Mouse (Mus musculus) megakaryocyte, embryonic 14.5 days (primary cell): ENCODE measurements around the gene AL732309.1. TPM values are rescaled to one million over a fixed set of nuclear protein-coding genes. Genes with fewer than 3 reads are reported as not detected.
A peak's percentile ranks its signal among the peaks of the same experiment; 100 is the strongest.

Source experiments
- H3K27me3 ChIP-seq: replicated peaks from 2 replicates; pipeline ENCODE3; 2012; ENCODE audit warnings: inconsistent platforms
- H3K36me3 ChIP-seq: replicated peaks from 2 replicates; pipeline ENCODE3; 2012; ENCODE audit warnings: low read length, inconsistent platforms, mixed read lengths
- H3K4me1 ChIP-seq: 2 replicates; pipeline ENCODE4 v1.6.1; 2012; ENCODE audit warnings: inconsistent platforms
- H3K4me3 ChIP-seq: replicated peaks from 2 replicates; pipeline ENCODE3; 2012; ENCODE audit warnings: moderate library complexity, mild to moderate bottlenecking, inconsistent platforms
- H3K9me3 ChIP-seq: 2 replicates; pipeline ENCODE4 v1.6.1; 2012; ENCODE audit warnings: inconsistent platforms
- FLI1 ChIP-seq: IDR thresholded peaks from 2 replicates; pipeline ENCODE4 v1.6.1; 2012; ENCODE audit warnings: low read length, inconsistent platforms, mixed read lengths
- GATA1 ChIP-seq: IDR thresholded peaks from 3 replicates; pipeline ENCODE4 v1.6.1; 2012; ENCODE audit warnings: mixed read lengths, low read length, inconsistent platforms, borderline replicate concordance
- polyA plus RNA-seq: library from polyadenylated mRNA; stranded (reverse); fragments of >175 nt; gene quantifications from 2 replicates; pipeline ENCODE4 v1.2.3, GENCODE M21; 2012; ENCODE audit warnings: low replicate concordance; ENCODE audit not compliant: insufficient read depth

Gene AL732309.1
- polyA plus RNA-seq, 1 experiment = 1.1 TPM

DNA sequence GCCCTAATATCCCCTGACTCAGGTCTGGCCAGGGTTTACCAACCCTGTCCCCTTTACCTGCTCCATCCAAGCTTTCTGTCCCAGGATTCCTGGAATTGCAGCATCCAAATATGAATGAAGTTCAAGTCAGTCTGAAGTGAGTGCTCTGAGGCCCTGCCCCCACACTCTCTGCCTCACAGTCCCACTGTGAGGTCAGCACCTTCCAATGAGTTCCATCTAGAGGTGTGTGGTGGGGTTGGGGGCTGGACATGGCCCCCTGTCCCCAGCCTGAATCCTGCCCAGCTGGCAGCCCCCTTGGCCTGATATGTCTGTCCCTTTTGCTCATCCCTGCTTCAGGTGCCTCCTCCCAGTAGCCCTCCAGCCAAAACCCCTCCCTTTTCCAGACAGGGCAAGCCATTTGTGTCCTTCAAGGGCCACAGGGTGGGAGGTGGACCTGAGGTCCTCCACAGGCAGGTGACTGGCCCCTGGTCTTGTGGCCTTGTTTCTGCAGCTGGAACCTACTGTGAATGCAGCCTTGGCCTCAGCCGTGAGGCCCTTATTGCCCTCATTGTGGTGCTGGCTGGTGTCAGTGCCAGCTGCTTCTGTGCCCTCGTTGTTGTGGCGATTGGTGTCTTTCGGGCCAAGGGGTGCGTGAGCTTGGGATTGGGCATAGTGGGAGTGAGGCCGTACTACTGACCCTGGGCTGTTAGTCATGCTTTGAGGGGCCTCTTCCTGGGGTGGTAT lies 41.4 kb upstream of the AL732309.1 start, which contains the start of gene Tmem210:
Gene Tmem210, plus strand, starts transcription at position 219 of the 723 bp plus-strand sequence.
- Histone ChIP-seq H3K27me3 (peaks cover 66% of the 10 kb centered on the region), H3K36me3 (peaks cover 36% of the 10 kb centered on the region), H3K4me1 (peaks cover 46% of the 10 kb centered on the region), H3K9me3 (no peaks in the 10 kb centered on the region), H3K4me3 (no peak within 1 kb of the TSS)
- TF ChIP-seq GATA1 (no peak), FLI1 (no peak)

DNA sequence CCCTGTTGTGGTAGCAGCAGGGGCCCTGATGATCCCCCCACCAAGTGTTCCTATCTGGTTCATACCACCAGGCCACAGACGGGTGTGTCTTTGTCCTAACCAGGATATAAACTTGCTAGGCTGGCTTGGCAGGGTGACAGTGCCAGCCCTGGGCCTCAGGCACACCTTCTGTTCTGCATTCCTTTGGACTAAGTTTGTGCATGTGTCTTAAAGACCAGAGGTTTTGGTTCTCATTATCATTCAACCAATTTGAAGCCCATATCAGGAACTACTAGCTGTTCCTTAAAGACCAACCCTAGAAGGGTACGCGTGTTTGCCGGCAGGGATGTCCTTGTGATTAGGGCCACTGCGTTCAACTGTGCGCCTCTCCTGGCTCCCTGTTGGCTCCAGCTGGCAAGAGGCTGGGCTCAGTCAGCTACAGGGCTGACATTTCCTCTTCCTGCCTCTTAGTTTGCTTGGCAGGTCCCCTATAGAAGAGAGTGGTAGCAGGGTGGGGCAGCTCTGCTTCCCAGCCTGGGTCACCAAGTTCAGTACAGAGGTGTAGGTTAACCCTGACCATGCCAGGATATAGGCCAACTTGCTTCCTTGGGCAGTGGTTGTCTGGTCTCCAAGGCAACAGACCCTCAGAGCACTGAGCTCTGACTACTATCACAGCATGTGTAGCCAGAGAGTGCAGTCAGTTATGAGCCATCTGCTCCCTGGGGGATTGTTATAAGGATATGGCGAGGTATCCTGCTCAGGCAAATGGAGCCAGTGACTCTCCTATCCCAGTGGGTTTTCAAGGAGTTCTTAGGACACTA lies 40.4 kb upstream of the AL732309.1 start:
- peaks cover 47% of the 10 kb centered on the region for H3K36me3 ChIP-seq
- H3K9me3 ChIP-seq = no peaks in the 10 kb centered on the region
- H3K27me3 ChIP-seq = peaks cover 55% of the 10 kb centered on the region
- H3K4me3 ChIP-seq = no peak overlapping the region
- no peak for TF ChIP-seq GATA1
- no peak for TF ChIP-seq FLI1
- peaks cover 39% of the 10 kb centered on the region for H3K4me1 ChIP-seq

DNA sequence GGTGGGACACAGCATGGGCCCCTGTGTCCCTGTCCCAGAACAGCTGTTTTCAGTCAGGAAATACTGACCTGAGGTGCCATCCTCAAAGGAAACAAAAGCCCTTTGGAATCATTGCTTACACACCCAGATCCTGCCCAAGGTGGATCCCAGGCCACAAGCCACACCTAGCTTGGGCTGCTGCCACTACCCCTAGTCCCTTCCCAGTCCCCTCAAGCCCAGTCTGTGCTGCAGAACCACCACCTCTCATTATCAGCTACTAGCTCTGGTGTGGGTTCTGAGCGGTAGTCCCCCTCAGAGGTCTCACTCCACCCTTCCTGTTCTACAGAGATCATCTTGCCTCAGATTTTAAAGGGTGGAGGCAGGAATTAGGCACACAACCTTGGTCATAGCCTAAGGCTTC lies 39.7 kb upstream of the AL732309.1 start:
- H3K27me3 ChIP-seq = peaks cover 48% of the 10 kb centered on the region
- H3K36me3 ChIP-seq = peaks cover 52% of the 10 kb centered on the region
- H3K4me3 ChIP-seq = no peak overlapping the region
- no peak for TF ChIP-seq FLI1
- TF ChIP-seq GATA1 = no peak
- no peaks in the 10 kb centered on the region for H3K9me3 ChIP-seq
- H3K4me1 ChIP-seq = peaks cover 33% of the 10 kb centered on the region

DNA sequence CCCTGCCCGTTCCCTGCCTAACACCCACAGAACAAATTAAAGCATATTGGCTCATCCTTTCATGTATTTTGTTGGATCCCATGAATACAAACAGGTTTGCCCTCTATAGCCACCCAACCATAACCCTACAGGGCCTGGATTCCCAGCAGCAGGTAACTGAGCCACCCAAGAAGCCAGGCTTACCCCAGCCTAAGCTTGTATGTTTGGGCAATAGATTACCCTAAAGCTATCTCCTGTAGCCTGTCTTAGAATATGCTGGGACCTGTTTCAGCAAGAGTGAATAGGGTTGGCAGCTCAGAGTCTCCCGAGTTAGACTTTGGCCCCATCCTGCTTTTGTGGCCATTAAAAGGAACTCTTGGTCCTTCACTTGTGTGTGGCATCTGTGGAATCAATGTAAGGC lies 38.9 kb upstream of the AL732309.1 start:
- TF ChIP-seq GATA1 (no peak), FLI1 (no peak)
- Histone ChIP-seq H3K27me3 (peaks cover 40% of the 10 kb centered on the region), H3K4me1 (peaks cover 25% of the 10 kb centered on the region), H3K9me3 (no peaks in the 10 kb centered on the region), H3K36me3 (peaks cover 59% of the 10 kb centered on the region), H3K4me3 (no peak overlapping the region)

DNA sequence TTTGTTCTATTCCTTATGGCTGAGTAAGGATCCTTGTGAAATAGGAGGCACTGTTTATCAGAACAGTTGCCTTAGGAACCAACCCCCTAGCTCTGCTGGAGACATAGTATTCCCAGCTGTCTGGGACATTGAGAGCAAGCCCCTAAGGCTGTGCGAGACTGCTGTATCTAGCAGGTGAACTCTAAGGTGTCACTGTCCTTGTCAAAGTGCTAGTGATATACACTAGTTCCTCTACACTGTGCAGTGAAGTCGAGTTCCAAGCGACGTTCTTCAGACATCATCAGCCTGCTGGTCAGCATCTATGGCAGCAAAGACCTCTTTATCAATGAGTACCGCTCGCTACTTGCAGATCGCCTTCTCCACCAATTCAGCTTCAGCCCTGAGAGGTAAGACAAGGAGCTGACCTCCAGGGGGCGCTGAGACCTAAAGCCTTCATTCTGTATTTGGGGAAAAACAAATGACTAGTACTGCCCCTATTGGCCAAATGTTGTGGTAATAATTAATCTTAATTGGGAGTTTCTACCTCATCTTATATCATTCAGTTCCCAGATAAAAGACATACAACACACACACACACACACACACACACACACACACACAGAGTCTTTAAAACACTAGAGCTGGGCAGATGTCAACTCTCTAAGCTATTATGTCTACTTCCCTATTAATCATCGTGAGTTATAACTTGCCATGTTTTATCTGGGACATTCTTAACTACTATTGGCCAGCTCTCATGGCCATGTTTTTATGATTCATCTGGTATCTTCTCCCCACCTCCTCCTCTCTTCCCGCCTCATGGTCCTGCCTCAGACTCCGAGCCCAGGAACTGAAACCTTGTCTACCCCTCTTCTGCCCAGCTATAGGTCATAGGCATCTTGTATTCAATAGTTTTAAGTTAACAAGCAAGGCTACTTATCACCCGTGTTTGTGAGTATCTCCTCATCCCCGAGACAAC lies 32.5 kb upstream of the AL732309.1 start:
- TF ChIP-seq FLI1 (no peak), GATA1 (no peak)
- peaks cover 97% of the 10 kb centered on the region for H3K36me3 ChIP-seq

DNA sequence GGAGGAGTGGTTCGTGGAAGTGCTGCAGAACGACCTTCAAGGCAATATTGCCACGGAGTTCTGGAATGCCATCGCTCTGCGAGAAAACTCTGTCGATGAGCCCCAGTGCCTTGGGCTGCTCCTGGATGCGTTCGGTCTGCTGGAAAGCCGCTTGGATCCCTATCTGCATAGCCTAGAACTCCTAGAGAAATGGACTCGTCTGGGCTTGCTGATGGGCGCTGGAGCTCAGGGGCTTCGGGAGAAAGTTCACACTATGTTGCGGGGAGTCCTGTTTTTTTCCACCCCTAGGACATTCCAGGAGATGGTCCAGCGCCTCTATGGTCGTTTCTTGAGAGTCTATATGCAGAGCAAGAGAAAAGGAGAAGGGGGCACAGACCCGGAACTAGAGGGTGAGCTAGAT lies 26.3 kb upstream of the AL732309.1 start:
- Histone ChIP-seq H3K36me3 (peaks cover 80% of the 10 kb centered on the region), H3K27me3 (no peaks in the 10 kb centered on the region), H3K4me3 (peak overlapping the region; percentile 97), H3K9me3 (no peaks in the 10 kb centered on the region), H3K4me1 (peaks cover 65% of the 10 kb centered on the region)
- TF ChIP-seq FLI1 (no peak), GATA1 (no peak)

More for the DNA sequence above, 32.5 kb upstream of the AL732309.1 start:
- H3K4me1 ChIP-seq = peaks cover 10% of the 10 kb centered on the region; the same call in 1 of the 2 replicates
- no peak overlapping the region for H3K4me3 ChIP-seq
- H3K27me3 ChIP-seq = no peaks in the 10 kb centered on the region
- no peaks in the 10 kb centered on the region for H3K9me3 ChIP-seq

DNA sequence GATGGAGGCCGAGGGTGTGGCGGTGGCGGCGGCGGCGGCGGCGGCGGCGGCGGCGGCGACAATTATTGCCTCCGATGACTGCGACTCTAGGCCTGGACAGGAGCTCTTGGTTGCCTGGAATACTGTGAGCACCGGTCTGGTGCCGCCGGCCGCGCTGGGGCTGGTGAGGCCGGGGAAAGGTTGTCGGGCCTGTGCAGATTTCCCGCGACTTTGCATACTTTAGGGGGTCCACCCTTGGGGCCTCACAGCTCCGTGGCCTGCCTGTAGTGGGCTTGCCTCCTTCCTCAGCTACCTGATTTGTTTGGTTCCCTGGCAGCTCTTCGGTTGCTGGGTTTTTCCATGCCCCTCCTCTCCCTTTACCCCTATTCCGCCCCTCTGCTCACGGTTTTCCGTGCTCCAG lies 25.9 kb upstream of the AL732309.1 start:
- no peak for TF ChIP-seq FLI1
- no peak for TF ChIP-seq GATA1
- Histone ChIP-seq H3K36me3 (peaks cover 80% of the 10 kb centered on the region), H3K4me1 (peaks cover 70% of the 10 kb centered on the region), H3K27me3 (no peaks in the 10 kb centered on the region), H3K4me3 (peak overlapping the region; percentile 97), H3K9me3 (no peaks in the 10 kb centered on the region)

DNA sequence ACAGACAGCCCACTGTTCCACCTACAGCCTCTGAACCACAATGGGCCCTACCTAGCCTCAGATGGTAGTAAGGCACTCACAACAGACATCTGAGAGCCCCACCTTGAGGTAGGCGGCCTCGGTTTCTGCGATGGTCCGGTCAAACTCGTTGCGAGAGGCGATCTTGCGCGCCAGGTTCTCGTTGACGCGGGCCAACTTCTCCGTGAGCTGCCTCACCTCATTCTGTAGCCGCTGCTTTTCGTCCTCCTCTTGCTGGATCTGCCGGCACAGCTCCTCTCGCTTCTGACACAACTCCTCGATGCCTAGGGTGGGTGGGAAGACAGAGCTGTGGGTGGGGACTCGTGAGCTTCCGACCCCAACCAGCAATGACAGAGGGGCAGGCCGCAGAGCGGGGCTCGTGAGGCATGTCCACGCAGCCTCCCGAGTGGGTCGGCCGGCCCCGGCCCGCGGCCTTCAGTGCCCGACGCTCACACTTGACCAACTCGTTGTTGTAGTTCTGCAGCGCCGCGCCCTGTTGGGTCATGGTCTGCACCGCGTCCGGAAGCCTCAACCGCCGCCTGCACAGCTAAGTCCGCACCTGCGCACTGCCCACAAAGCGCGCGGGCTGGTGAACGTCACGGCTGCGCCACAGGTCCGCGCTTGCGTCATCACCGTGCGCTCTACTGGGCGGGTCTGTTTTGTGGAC lies 25.3 kb upstream of the AL732309.1 start, which contains the start of the genes Ssna1 and Anapc2:
Gene Ssna1, minus strand, starts transcription at position 612 of the 685 bp plus-strand sequence.
Gene Anapc2, plus strand, starts transcription at position 652 of the 685 bp plus-strand sequence.
- H3K36me3 ChIP-seq = peaks cover 80% of the 10 kb centered on the region
- H3K9me3 ChIP-seq = no peaks in the 10 kb centered on the region
- H3K4me3 ChIP-seq = peak within 1 kb of the TSS; percentile 97
- no peak for TF ChIP-seq FLI1
- no peak for TF ChIP-seq GATA1
- no peaks in the 10 kb centered on the region for H3K27me3 ChIP-seq
- H3K4me1 ChIP-seq = peaks cover 76% of the 10 kb centered on the region
